ENCODE assay signal across 28 mouse cellular contexts in the genomic region with DNA sequence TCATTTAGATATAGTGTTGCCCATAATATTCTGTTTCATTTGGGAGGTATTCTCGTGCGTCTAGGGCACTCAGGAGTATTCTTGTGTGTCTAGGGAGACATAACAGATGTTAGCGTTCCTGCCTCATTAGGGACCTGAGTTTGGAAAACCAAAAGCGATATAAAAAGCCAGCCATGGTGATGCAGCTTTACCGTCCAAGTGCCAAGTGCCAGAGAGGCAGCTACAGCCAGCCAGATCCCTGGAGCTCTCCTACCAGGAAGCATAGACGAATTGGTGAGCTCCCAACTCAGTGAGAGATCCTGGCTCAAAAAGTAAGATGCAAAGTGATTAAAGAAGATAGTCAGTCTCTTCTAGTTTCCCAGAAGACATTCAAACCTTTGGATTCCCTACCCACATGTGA.
DNase-seq lines count a peak whose midpoint lies in the region; ATAC-seq and TF ChIP-seq lines count a peak whose summit lies in the region.
"Had no signal": no experiment of that assay in that cellular context is flagged by ENCODE, and none has a peak within 500 bp of the region (broad histone marks: within the 10 kb centered on the region; RNA-seq: fewer than 3 reads in every experiment).

No protein-coding gene starts in this region.

- TF ChIP-seq CTCF in forebrain, postnatal 0 days (IDR thresholded peaks at IDR 0.05; ENCODE audit: low read depth): no peak
- TF ChIP-seq CTCF in embryonic fibroblast, embryonic 13.5 days (IDR thresholded peaks at IDR 0.05; ENCODE audit: borderline replicate concordance, insufficient read depth, low read length): no peak

- no peak overlapping the region for H3K4me2 ChIP-seq in forebrain, postnatal 0 days (ENCODE audit: low read depth)
- no peak overlapping the region for H3K4me2 ChIP-seq in forebrain, embryonic 11.5 days (ENCODE audit: low read depth, low read length, severe bottlenecking)
- H3K4me2 ChIP-seq: forebrain, embryonic 15.5 days; heart, embryonic 13.5 days; hindbrain, embryonic 14.5 days had no signal

- no peaks in the 10 kb centered on the region for H3K27me3 ChIP-seq in forebrain, postnatal 0 days (ENCODE audit: insufficient read depth, low read length)
- H3K27me3 ChIP-seq in forebrain, embryonic 11.5 days (ENCODE audit: control insufficient read depth, insufficient read depth, low read length): no peaks in the 10 kb centered on the region
- H3K27me3 ChIP-seq: CH12.LX; forebrain, embryonic 15.5 days; heart, embryonic 13.5 days had no signal

- no peaks in the 10 kb centered on the region for H3K36me3 ChIP-seq in forebrain, postnatal 0 days (ENCODE audit: insufficient read depth)
- no peaks in the 10 kb centered on the region for H3K36me3 ChIP-seq in forebrain, embryonic 11.5 days (ENCODE audit: control insufficient read depth, insufficient read depth, low read length)
- H3K36me3 ChIP-seq: forebrain, embryonic 15.5 days; G1E; heart, embryonic 13.5 days had no signal

- TF ChIP-seq POLR2A in embryonic fibroblast, embryonic 13.5 days (IDR thresholded peaks at IDR 0.05; ENCODE audit: low read depth, low read length): no peak

- H3K9me3 ChIP-seq in forebrain, postnatal 0 days (ENCODE audit: low read length): no peaks in the 10 kb centered on the region
- no peaks in the 10 kb centered on the region for H3K9me3 ChIP-seq in forebrain, embryonic 11.5 days (ENCODE audit: control insufficient read depth, low read length)
- H3K9me3 ChIP-seq: forebrain, embryonic 15.5 days; heart, embryonic 13.5 days had no signal

- DNase-seq in adrenal gland, postnatal 10 days: peak; percentile 3
- no peak for DNase-seq in adrenal gland, adult 8-10 months
- DNase-seq in forebrain, postnatal 0 days: peak; percentile 13
- no peak for DNase-seq in forebrain, embryonic 11.5 days (ENCODE audit: low spot score)
- DNase-seq in adipocyte (ENCODE audit: low spot score): peak; percentile 15
- no peak for DNase-seq in left cerebral cortex, postnatal 14 days (ENCODE audit: low spot score in 2 of 2)
- no peak for DNase-seq in urinary bladder, postnatal 4 days (ENCODE audit: low spot score in 2 of 2)
- DNase-seq: adrenal gland, postnatal 14 days; B cell, adult 2 months; cerebellum, adult 18-20 months; cerebellum, adult 9-11 months; cerebellum, postnatal 36 days; embryo, embryonic 11 days; gastrocnemius, postnatal 10 days; heart, adult 18-20 months; heart, postnatal 14 days; heart, postnatal 4 days; kidney, adult 18-20 months; kidney, adult 9 months had no signal

- no peak for ATAC-seq in forebrain, postnatal 0 days
- ATAC-seq in forebrain, embryonic 11.5 days (replicated peaks; ENCODE audit: low FRiP score): no peak
- ATAC-seq: forebrain, embryonic 15.5 days; hindbrain, postnatal 0 days; inflammation-experienced regulatory T-cells, adult 6 months; intestine, embryonic 16.5 days had no signal

- no peak overlapping the region for H3K27ac ChIP-seq in forebrain, postnatal 0 days (ENCODE audit: low read depth, low read length)
- no peak overlapping the region for H3K27ac ChIP-seq in forebrain, embryonic 11.5 days (ENCODE audit: low read depth, low read length)
- H3K27ac ChIP-seq in embryonic fibroblast, embryonic 13.5 days (ENCODE audit: insufficient read depth, low read length): peak overlapping the region; percentile 70
- H3K27ac ChIP-seq: forebrain, embryonic 15.5 days; heart, embryonic 13.5 days; hindbrain, embryonic 14.5 days; hindbrain, postnatal 0 days had no signal

- no peak overlapping the region for H3K4me3 ChIP-seq in forebrain, postnatal 0 days (ENCODE audit: low read depth, low read length)
- no peak overlapping the region for H3K4me3 ChIP-seq in forebrain, embryonic 11.5 days (ENCODE audit: low read depth, low read length)
- no peak overlapping the region for H3K4me3 ChIP-seq in embryonic fibroblast, embryonic 13.5 days (ENCODE audit: insufficient read depth, low read length)
- H3K4me3 ChIP-seq: forebrain, embryonic 15.5 days; heart, embryonic 13.5 days had no signal

- whole genome bisulfite sequencing in forebrain, postnatal 0 days: 66% methylated on average over 6 of the region's 6 CpGs
- 89% methylated on average over 6 of the region's 6 CpGs for WGBS in forebrain, embryonic 11.5 days

- intact Hi-C loops in left cerebral cortex, postnatal 14 days (cut with DNase I): loop anchor here (10.0 kb wide), 1 partner anchor 131 kb away; no protein-coding TSS in a partner anchor

- H3K9ac ChIP-seq in forebrain, postnatal 0 days: no peak overlapping the region
- no peak overlapping the region for H3K9ac ChIP-seq in forebrain, embryonic 11.5 days (ENCODE audit: low read length)
- H3K9ac ChIP-seq: forebrain, embryonic 15.5 days; heart, embryonic 13.5 days; hindbrain, embryonic 14.5 days had no signal

- H3K4me1 ChIP-seq in forebrain, postnatal 0 days (ENCODE audit: insufficient read depth): no peaks in the 10 kb centered on the region
- H3K4me1 ChIP-seq in forebrain, embryonic 11.5 days (replicated peaks; ENCODE audit: control insufficient read depth, insufficient read depth, low read length): no peaks in the 10 kb centered on the region
- H3K4me1 ChIP-seq in embryonic fibroblast, embryonic 13.5 days (ENCODE audit: control insufficient read depth, insufficient read depth, low read length): peaks cover 9% of the 10 kb centered on the region
- H3K4me1 ChIP-seq: forebrain, embryonic 15.5 days; heart, embryonic 13.5 days had no signal

Comparison
In these comparisons a context has a peak if more than half of its experiments do, and no peak if none do; other contexts are left out.
1. DNase-seq: peak in adrenal gland, postnatal 10 days (single experiment), forebrain, postnatal 0 days (single experiment) and adipocyte (single experiment); none in adrenal gland, adult 8-10 months (single experiment), forebrain, embryonic 11.5 days (single experiment), left cerebral cortex, postnatal 14 days (0 of 2) and urinary bladder, postnatal 4 days (0 of 2).